Mouse (Mus musculus) kidney, postnatal 36 days (tissue): Measurements from ENCODE around the gene Kcnmb2.

Source experiments
- DNase-seq, 2 experiments: peaks; one replicate each; pipeline ENCODE4 v3.0.0; 2021 to 2022; ENCODE audit warnings: mixed read lengths in 2 of 2

Gene Kcnmb2

DNA sequence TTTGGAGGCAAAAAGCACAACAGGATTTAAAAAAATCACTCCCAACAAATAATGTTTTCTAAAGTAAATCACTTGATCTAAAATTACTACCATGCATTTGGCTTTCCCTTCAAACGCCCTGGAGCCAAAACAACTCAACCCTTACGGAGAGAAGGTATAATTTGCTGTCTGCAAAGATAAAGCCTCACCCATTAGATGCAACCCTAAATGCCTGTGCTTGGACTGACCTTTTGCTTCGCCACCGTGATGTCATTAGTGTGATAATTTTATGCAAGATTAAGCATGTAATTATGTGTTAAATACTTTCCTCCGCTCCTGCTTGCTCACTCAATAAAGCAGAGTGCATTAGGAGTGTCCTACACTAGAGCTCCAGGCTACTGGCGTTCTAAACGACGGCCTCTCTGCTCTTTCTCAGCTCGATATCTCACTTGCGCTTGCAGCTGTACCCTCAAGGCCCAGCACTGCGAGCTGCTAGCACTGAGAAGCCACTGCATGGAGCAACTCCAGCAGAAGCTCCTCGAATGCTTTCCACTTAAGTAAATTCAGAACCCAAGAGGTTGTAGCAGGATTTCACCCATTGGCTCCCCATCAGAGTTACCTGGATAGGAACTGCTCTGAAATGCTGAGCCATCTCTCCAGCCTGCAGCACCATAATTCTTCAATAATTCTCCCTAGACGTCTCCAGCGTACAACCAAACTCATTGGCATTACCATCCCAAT, 247.7 kb downstream of the Kcnmb2 start:
- no peak for DNase-seq

DNA sequence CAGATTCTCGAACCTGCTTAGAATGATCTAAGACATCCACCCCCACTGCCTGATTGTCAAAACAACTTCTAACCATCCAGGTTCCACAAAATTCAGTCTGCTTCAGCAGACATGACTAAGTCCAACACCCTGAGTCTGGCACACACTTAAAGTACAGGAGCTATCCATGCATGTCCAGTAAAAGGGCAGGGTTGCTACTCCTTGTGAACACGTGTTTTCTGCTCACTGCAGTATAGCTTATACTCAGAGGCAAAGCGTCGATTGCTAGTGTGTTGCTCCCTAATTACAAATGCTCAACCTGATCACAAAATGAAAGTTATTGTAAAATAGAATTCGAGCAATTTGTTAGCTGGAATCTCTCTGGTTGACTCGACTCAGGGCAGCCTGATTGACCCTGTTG, 278.2 kb downstream of the Kcnmb2 start:
- DNase-seq, result no peak

DNA sequence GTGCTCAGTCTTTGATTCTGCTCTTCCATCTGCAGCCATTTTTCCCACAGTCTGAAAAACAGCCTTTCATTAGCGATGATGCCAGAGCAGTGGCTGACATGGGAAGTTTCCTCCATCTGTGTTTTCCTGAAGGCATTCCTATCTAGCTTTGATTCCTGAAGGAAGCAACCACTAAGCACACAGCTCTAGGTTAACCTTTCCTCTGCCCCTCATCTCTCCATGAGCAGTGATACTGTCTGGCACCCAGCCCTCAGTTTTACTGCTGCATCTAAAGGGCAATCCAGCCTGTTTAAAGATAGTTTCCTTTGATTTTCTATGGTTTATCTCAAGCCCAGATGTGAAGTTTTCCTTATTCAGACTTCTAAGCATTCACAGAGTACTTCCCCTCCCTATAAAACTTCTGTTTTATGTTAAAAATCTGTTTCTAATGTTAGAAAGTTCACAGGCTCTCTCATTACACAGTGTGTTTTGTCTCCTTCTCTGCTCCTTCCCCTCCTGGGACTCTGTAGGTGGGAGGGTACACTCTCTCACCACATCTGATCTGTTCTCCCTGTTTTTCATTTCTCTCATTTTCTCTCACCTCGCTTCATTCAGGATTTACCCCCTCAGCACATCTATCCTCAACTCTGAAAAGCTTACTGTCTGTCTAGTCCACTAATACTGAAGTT, 283.7 kb downstream of the Kcnmb2 start:
- DNase-seq, result no peak

DNA sequence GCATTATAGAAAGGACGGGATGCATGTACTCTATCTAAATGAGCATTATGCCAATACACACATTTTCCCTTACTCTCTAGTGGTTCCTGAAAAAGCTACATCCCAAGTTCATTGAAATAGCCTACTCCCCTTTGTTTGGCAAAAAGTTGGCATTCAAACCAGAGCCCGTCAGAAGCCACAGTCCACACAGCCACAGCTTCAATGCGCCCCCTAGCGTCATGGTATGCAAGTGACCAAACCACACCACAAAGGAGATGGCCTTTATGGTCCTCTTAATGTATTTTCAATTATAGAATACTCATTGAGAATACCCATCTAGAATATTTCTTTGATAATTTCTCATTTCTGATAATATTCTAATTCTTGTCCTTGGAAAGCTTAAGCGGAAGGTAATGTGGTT, 286.2 kb downstream of the Kcnmb2 start:
- peak; percentile 26 to 78 for DNase-seq

DNA sequence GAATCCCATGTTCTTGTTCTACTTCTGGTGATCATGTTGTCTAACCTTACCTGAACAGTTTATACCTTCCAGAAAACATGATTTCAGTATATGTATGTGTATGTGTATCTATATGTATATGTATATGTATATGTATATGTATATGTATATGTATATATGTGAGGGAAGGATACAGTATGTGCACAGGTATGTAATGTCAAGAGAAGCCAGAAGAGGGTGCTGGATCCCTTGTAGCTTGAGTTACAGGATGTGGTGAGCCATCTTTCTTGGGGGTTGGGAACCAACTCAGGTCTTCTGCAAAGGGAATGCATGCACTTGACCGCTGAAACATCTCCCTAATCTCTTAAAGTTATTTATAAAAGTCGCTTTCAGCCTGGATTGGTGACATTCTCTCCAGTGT, 286.6 kb downstream of the Kcnmb2 start:
- no peak for DNase-seq

DNA sequence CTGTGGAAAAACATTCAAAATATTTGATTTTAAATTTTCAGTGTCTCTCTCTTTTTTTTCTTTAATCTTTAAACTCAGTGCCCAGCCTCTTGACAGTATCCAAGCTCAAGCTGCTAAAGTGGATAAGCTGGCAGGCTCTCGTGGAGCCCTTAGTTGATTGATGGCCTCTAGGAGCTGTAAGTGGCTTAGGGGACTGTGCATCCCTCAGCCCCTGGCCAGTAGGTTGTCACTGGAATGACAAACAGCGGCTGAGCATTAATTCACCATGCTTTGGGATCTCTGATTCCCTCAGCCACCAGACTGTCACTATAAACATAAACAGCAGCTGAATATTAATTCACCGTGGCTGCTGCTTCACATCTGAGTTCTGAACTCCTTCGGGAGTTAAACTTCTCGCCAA, 287.6 kb downstream of the Kcnmb2 start:
- no peak for DNase-seq

DNA sequence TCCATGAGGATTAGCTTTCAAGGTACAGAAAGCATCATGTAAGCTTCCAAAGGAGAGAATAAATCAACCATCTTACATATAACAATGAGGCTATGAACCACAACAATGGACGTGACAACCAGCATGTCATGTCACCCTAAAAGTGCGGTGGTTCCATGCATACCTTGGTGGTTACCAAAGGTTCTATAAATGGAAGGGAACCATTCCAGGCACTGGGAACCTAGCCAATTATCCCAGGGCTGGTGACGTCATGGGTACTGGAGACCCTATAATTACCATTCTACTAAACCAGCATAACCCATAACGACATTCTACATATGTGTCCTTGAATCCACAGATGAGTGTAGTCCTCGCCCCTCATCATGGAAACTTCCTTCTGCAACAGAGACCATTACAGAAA, 291.7 kb downstream of the Kcnmb2 start:
- DNase-seq, result no peak

DNA sequence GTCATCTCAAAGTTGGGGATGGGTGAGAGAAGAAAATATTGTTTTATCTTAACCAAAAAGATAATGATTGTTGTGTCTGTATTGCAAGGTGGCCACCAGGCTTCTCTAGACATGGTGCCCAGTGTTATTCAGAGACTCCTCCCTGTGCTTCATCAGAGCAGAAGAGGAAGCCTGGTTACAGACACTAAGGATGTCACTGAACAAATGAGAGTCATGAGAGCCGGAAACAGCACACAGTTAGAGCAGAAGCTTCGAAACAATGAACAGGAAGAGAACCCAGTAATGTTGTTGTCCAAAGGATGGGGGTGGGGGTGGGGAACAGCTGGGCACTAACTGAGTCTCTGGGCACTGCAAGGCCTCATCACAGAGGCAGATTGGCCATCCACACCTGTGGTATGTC, 324.4 kb downstream of the Kcnmb2 start:
- no peak for DNase-seq

DNA sequence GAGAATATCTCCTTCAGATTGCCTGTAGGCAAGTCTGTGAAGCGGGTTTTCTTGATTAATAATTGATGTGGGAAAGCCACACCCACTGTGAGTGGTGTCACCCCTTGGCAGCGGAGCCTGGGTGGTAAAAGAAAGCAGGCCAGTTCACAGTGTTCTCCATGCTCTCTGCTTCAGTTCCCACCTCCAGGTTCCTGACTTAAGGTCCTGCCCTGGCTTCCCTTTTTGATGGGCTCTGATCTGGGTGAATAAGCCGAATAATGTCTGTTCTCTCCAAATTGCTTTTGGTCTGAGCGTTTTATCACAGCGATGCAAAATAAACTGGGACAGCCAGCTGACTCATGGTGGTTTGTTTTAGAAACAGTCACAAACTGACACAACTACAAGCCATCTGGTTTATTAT, 334.5 kb downstream of the Kcnmb2 start:
- DNase-seq, result peak in 1 of 2 experiments; percentile 26
